Mouse (Mus musculus): ENCODE measurements around the gene Pdcl2. TPM values are rescaled to one million over a fixed set of nuclear protein-coding genes. Genes with fewer than 3 reads are reported as not detected.

The Pdcl2 gene
- polyA plus RNA-seq (2014; fragmentation: Illumina TruSeq; extraction: RNeasy Lipid Tissue Mini Kit (QIAGEN cat#74804); ENCODE audit: low read depth, low replicate concordance) = not detected

DNA sequence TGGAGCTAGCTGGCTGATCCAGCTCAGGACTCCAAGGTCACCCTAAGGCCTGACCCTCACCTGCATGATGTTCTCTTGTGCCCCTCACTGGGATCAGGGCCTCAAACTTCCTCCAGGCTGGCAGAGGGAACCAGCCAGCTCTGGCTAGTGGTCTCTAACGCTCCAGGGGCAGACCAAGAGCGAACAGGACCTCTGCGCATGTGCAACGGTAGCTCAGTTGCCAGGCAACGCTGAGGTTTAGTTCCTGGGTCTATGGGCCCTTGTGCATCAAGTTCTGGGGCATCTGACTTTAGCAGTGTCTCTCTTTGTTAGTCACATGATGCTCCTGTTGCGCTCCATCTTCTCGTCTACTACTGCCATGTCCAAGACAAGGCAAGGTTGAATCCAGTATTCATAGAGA lies at the start of gene Pdcl2:
Gene Pdcl2 (minus strand): TSS at position 204 of the 400 bp plus-strand sequence.

GRCm38 (mm10) chr5:76363453-76364104 lies 32.6 kb upstream of the Pdcl2 start, which contains the start of gene Nmu:
Gene Nmu, minus strand, starts transcription at chr5:76363788.

DNA sequence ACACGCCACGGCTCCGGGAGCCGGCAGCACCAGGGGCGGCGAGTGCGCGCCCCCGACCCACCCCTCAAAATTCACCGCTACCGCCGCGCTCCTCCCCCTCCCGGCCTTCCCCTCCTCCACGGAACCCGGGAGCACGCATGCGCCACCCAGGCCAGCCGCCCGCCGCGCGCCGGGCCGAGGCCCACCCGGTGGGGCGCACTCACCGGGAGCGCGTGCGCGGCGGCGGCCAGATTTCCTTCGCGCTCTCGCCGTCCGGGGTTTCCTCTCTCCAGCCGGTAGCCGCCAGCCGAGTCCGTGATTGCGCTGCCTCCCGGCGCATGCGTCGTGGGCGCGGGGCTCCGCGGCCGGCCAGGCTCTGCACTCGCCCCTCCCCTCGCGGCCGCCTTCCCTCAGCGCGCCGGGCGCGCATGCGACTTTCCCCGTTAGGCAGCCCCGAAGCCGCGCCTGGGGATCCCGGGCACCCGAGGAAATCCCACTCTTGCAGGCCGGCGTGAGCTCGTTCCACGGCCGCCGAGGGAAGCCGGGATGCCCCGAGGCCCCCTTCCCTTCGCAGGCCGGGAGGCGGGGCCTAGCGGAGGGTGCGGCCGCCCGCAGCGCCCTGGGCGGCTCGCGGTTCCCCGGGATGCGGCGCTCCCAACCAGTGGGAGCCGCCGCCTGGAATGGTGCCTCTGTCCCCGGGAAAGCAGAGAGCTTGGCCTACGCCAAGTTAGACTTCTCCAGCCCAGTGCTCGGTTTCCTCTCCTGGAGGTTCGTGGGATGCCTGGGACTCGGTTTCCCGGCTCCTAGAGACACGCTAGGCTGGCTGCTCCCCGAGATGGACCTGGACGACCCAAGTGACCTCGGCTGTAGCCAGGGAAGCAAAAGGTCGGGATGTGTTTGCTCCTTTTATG lies 26.3 kb downstream of the Pdcl2 start, which contains the start of gene Clock:
Gene Clock (minus strand): TSS at position 341 of the 890 bp plus-strand sequence.

Other genes with a start within 250 kb of the Pdcl2 start
- gene Srd5a3, start 190.9 kb downstream of the Pdcl2 start, polyA plus RNA-seq (2014; fragmentation: Illumina TruSeq; extraction: RNeasy Lipid Tissue Mini Kit (QIAGEN cat#74804); ENCODE audit: low read depth, low replicate concordance) = 9.3 TPM
- gene Tmem165, start 147.3 kb downstream of the Pdcl2 start, polyA plus RNA-seq (2014; fragmentation: Illumina TruSeq; extraction: RNeasy Lipid Tissue Mini Kit (QIAGEN cat#74804); ENCODE audit: low read depth, low replicate concordance) = 22.8 TPM
- gene Clock, start 26.4 kb downstream of the Pdcl2 start, polyA plus RNA-seq (2014; fragmentation: Illumina TruSeq; extraction: RNeasy Lipid Tissue Mini Kit (QIAGEN cat#74804); ENCODE audit: low read depth, low replicate concordance) = 35.8 TPM
- not detected for gene Nmu, start 32.6 kb upstream of the Pdcl2 start, polyA plus RNA-seq (2014; fragmentation: Illumina TruSeq; extraction: RNeasy Lipid Tissue Mini Kit (QIAGEN cat#74804); ENCODE audit: low read depth, low replicate concordance)
- gene Gm7271, start 152.9 kb upstream of the Pdcl2 start, polyA plus RNA-seq (2014; fragmentation: Illumina TruSeq; extraction: RNeasy Lipid Tissue Mini Kit (QIAGEN cat#74804); ENCODE audit: low read depth, low replicate concordance) = not detected
- gene Exoc1, start 198.2 kb upstream of the Pdcl2 start, polyA plus RNA-seq (2014; fragmentation: Illumina TruSeq; extraction: RNeasy Lipid Tissue Mini Kit (QIAGEN cat#74804); ENCODE audit: low read depth, low replicate concordance) = 22.5 TPM